11 mouse cellular contexts compared by ENCODE assay signal in genomic region chr3:81025568-81026213, GRCm38 (mm10).
"Had no signal": no experiment of that assay in that cellular context is flagged by ENCODE, and none has a peak within 500 bp of the region (broad histone marks: within the 10 kb centered on the region; RNA-seq: fewer than 3 reads in every experiment).

No protein-coding gene starts in this region.

- H3K27ac ChIP-seq: layer of hippocampus, adult 2 months; liver, embryonic 14.5 days; midbrain, embryonic 13.5 days; stomach, embryonic 15.5 days had no signal

- H3K27me3 ChIP-seq: stomach, embryonic 15.5 days had no signal

- DNase-seq: kidney, adult 11 months; kidney, postnatal 10 days; kidney, postnatal 4 days; lung, adult 18-20 months; right cerebral cortex, postnatal 14 days; thymus, adult 2 months; thymus, postnatal 36 days had no signal

- H3K4me2 ChIP-seq: midbrain, embryonic 13.5 days; stomach, embryonic 15.5 days had no signal

- H3K36me3 ChIP-seq: midbrain, embryonic 13.5 days; stomach, embryonic 15.5 days had no signal

- H3K9me3 ChIP-seq: midbrain, embryonic 13.5 days; stomach, embryonic 15.5 days had no signal

- ATAC-seq: midbrain, embryonic 13.5 days had no signal

- H3K4me1 ChIP-seq: stomach, embryonic 15.5 days had no signal

- H3K9ac ChIP-seq: liver, embryonic 14.5 days; midbrain, embryonic 13.5 days; stomach, embryonic 15.5 days had no signal

- H3K4me3 ChIP-seq: layer of hippocampus, adult 2 months; midbrain, embryonic 13.5 days; stomach, embryonic 15.5 days had no signal
